Mouse (Mus musculus) forebrain, embryonic 11.5 days (tissue): ENCODE measurements at regions not wholly inside any gene's neighbourhood (a gene's known extent, or its start where the extent isn't known, plus 50 kb on each side); places are given as distances from the start of the nearest gene placed in this dataset.

ENCODE experiments used
- ATAC-seq: fragments of 200-750 bp; cut with Nextera tagmentation; replicated peaks from 2 replicates; pipeline ENCODE4 v1.8.0; 2017; ENCODE audit warnings: moderate TSS enrichment; ENCODE audit not compliant: low FRiP score
- DNase-seq: peaks from one replicate; pipeline ENCODE4 v3.0.0-alpha.2; 2017; ENCODE audit warnings: low spot score
- H3K27ac ChIP-seq: fragments of 300-500 bp; sonication (generic); 2 replicates; pipeline ENCODE4 v1.5.1; 2014; ENCODE audit warnings: low read depth, low read length
- H3K27me3 ChIP-seq: fragments of 300-500 bp; sonication (generic); 2 replicates; pipeline ENCODE4 v1.6.1; 2014; ENCODE audit warnings: mild to moderate bottlenecking, low read length, mixed read lengths; ENCODE audit not compliant: control insufficient read depth, insufficient read depth
- H3K36me3 ChIP-seq: fragments of 300-500 bp; sonication (generic); 2 replicates; pipeline ENCODE4 v1.6.1; 2014; ENCODE audit warnings: mild to moderate bottlenecking, low read length, moderate library complexity, mixed read lengths; ENCODE audit not compliant: control insufficient read depth, insufficient read depth
- H3K4me1 ChIP-seq: fragments of 300-500 bp; sonication (generic); replicated peaks from 2 replicates; pipeline ENCODE4 v1.6.1; 2014; ENCODE audit warnings: low read length, mixed read lengths; ENCODE audit not compliant: control insufficient read depth, insufficient read depth
- H3K4me2 ChIP-seq: fragments of 300-500 bp; sonication (generic); 2 replicates; pipeline ENCODE4 v1.6.1; 2014; ENCODE audit warnings: low read depth, mild to moderate bottlenecking, low read length, moderate library complexity, mixed read lengths; ENCODE audit not compliant: severe bottlenecking
- H3K4me3 ChIP-seq: fragments of 300-500 bp; sonication (generic); 2 replicates; pipeline ENCODE4 v1.5.1; 2014; ENCODE audit warnings: low read depth, low read length
- H3K9ac ChIP-seq: fragments of 300-500 bp; sonication (generic); 2 replicates; pipeline ENCODE4 v1.6.1; 2014; ENCODE audit warnings: low read length
- H3K9me3 ChIP-seq: fragments of 300-500 bp; sonication (generic); 2 replicates; pipeline ENCODE4 v1.6.1; 2016; ENCODE audit warnings: low read length, mixed read lengths; ENCODE audit not compliant: control insufficient read depth
- WGBS: fragments of 180-500 bp; shearing (Covaris S2); extraction: QIAGEN DNeasy Blood & Tissue Kit; methylation state at CpG from one replicate; pipeline ENCODE4 v1.1.7; 2014; 5-methylcytosine and 5-hydroxymethylcytosine counted together

DNA sequence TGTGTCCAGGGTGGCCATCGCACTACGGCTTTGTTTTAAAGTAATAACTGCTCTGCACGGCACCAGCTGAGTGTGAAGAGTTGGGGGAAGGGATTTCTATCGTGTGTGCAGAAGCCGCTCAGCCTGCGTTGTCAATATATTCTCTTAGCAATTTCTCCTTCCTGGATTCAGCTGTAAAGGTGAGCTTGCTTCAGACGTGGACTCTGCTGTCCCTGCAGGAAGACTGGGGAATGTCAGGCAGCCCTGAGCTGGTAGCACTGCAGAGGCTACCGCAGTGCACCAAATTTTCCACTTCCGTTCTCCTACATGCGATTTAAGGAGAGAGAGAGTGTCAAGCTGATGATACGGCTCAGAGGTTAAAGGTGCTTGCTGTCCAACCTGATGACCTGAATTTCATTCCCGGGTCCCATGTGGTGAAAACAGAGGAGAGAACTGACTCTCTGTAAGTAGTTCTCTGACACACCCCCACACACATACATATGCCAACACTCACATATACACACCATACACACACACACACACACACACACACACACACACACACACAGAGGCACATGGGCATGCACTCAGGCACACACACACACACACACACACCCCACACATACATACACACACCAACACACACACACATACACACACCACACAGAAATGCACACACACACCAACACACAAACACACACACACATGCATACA is 59.9 kb upstream of the Prelid3b start:
- Histone ChIP-seq H3K4me3 (no peak overlapping the region), H3K27ac (no peak overlapping the region), H3K36me3 (no peaks in the 10 kb centered on the region), H3K9ac (no peak overlapping the region), H3K27me3 (no peaks in the 10 kb centered on the region), H3K4me2 (no peak overlapping the region), H3K9me3 (no peaks in the 10 kb centered on the region), H3K4me1 (no peaks in the 10 kb centered on the region)
- DNase-seq (no peak), ATAC-seq (0 out of 2 replicates have a peak, but pooled peaks have one; percentile 42)
- WGBS = 68% methylated on average over 12 of the region's 12 CpGs

DNA sequence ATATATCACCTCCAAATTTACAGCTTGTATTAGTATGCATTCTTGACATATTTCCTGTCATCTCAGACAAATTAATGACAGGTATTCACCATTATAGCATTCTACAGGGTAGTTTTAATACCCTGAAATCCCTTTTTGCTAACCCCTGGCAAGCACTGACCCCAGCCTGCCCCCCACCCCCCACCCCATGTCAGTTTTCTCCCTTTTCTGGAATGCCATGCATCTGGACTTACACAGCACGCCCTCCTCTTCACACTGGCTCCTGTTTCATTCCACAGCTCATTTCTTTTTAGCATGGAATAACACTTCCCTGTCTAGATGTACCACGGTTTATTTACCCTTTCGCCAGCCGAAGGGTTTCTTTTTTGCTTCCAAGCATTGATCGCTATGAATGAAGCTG is 67.8 kb upstream of the Prelid3b start:
- no peaks in the 10 kb centered on the region for H3K9me3 ChIP-seq
- DNase-seq (no peak), ATAC-seq (no peak)
- no peak overlapping the region for H3K4me2 ChIP-seq
- H3K36me3 ChIP-seq = no peaks in the 10 kb centered on the region
- H3K9ac ChIP-seq = no peak overlapping the region
- no peak overlapping the region for H3K4me3 ChIP-seq
- H3K27ac ChIP-seq = no peak overlapping the region
- H3K4me1 ChIP-seq = no peaks in the 10 kb centered on the region
- 78% methylated on average over 5 of the region's 5 CpGs for WGBS
- no peaks in the 10 kb centered on the region for H3K27me3 ChIP-seq

DNA sequence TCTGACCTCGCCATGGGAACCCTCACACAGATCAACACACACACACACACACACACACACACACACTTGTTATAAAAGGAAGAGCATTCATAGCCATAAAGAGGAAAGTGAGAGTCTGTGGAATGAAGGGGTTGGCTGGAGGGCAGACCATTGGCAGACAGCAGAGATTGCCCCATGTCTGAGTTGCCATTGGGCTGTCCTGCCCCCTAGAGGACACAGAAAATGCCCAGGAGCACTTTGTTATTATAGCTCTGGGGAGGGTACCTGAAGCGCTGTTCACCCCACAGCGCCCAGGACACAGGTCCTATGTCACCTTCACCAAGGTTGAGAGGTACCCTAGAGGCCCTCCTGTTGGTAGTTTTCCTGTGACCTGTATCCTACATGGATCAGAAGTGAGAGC is 74.3 kb upstream of the Prelid3b start:
- no peak overlapping the region for H3K9ac ChIP-seq
- ATAC-seq = no peak
- H3K4me1 ChIP-seq = no peaks in the 10 kb centered on the region

DNA sequence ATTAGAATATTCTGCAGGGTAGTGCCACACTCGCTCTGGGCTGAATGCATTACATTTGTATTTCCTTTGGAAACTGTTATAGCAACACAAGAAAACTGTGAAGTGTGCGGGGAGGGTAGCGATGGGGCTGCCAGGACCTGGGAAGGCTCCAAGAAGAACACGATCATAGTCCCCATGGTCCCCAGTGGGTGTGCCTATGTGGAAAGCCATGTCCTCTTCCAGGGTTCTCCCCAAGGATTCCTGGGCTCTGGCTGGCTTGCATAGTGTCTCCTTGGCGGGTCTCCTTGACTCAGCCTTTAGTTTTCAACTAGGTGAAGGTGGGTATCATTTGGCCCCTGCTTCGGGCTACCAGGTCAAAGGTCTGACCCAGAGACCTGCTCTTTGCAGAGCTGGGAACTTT is 74.8 kb upstream of the Prelid3b start:
- Histone ChIP-seq H3K4me1 (no peaks in the 10 kb centered on the region), H3K9me3 (no peaks in the 10 kb centered on the region), H3K27me3 (no peaks in the 10 kb centered on the region), H3K27ac (no peak overlapping the region), H3K4me2 (no peak overlapping the region), H3K36me3 (no peaks in the 10 kb centered on the region), H3K9ac (no peak overlapping the region), H3K4me3 (no peak overlapping the region)
- DNase-seq (no peak), ATAC-seq (no peak)
- WGBS = 93% methylated on average over 6 of the region's 6 CpGs

More for the DNA sequence above, 74.3 kb upstream of the Prelid3b start:
- 83% methylated on average over 3 of the region's 3 CpGs for WGBS
- H3K27me3 ChIP-seq = no peaks in the 10 kb centered on the region
- no peak overlapping the region for H3K27ac ChIP-seq
- no peak overlapping the region for H3K4me2 ChIP-seq
- no peaks in the 10 kb centered on the region for H3K9me3 ChIP-seq
- no peak for DNase-seq
- H3K36me3 ChIP-seq = no peaks in the 10 kb centered on the region
- H3K4me3 ChIP-seq = no peak overlapping the region

DNA sequence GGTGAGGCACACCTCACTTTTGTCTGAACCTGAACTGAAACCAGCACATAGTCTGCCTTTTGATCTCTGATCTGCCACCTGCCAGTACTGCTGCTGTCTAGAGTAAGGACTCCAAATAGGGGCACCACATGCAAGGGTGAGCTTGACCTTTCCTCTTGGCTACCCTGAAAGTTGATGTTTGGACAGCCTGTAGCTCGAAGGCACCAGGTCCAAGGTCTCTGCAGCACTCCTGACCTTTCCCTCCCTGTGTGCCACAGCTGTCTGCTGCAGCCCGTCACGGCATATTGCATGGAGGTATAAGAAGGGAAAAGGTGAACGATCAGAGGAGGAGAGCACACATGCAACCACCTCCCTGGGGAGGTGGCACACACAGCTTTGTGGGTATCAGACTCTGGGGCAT is 75.9 kb upstream of the Prelid3b start:
- H3K4me2 ChIP-seq = no peak overlapping the region
- H3K4me1 ChIP-seq = no peaks in the 10 kb centered on the region
- no peak for DNase-seq
- no peak overlapping the region for H3K9ac ChIP-seq
- WGBS = 63% methylated on average over 4 of the region's 4 CpGs
- H3K36me3 ChIP-seq = no peaks in the 10 kb centered on the region
- no peak for ATAC-seq
- H3K9me3 ChIP-seq = no peaks in the 10 kb centered on the region
- no peak overlapping the region for H3K27ac ChIP-seq
- no peaks in the 10 kb centered on the region for H3K27me3 ChIP-seq
- no peak overlapping the region for H3K4me3 ChIP-seq

DNA sequence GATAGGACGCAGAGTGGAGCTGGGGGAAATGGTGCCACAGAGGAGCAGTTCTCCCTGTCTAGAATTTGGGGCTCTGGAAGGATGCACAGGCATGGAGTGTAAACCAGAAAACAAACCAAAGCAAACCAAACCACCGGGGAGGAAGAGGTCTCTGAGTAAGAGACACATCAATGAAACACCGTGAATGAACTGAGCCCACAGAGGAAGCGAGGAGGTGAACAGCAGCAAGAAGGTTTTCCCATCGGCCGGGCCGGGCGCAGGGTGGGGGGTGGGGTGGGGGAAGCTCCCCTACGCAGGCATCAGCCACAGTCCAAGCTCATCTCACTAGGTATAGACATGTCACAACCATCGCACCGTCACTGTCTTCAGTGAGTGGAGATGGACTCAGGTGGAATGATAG is 82.9 kb upstream of the Prelid3b start:
- Histone ChIP-seq H3K36me3 (no peaks in the 10 kb centered on the region), H3K27me3 (no peaks in the 10 kb centered on the region), H3K4me2 (no peak overlapping the region), H3K9ac (no peak overlapping the region), H3K9me3 (no peaks in the 10 kb centered on the region), H3K4me3 (no peak overlapping the region), H3K27ac (no peak overlapping the region), H3K4me1 (no peaks in the 10 kb centered on the region)
- 91% methylated on average over 11 of the region's 11 CpGs for WGBS
- DNase-seq (no peak), ATAC-seq (no peak)

DNA sequence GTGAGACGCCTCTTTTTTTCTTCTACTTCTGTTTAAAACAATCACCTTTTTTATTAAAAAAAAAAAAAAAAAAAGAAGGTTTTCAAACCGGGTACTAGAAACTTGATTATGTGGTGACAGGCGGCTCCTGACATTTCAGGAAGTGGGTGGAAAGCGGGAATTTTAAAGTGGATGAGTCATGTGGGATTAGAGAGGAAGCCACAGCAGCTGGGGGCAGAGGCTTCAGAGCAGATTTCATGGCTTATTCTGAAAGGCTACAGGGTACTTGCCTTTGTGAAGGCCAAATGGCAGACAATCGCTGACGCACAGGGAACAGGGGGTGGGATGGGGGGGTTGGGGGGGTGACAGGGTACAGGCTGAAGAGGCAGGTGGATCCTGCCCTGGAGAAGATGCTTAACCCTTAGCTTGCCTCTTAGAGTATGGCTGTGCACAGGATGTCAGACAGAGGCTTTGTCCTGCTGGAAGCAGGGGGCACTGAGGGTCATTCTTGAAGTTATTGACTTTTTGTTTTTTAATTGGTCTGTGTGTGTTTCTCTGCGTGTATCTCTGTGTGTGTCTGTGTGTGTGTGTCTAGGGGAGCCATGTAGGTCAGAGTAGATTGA is 81.4 kb upstream of the Zfp831 start:
- DNase-seq = no peak
- H3K4me2 ChIP-seq = no peak overlapping the region
- H3K9me3 ChIP-seq = no peaks in the 10 kb centered on the region
- H3K27ac ChIP-seq = no peak overlapping the region
- no peak overlapping the region for H3K4me3 ChIP-seq
- H3K27me3 ChIP-seq = no peaks in the 10 kb centered on the region
- ATAC-seq = no peak
- H3K4me1 ChIP-seq = peaks cover 4% of the 10 kb centered on the region; the same call in 1 of the 2 replicates
- no peaks in the 10 kb centered on the region for H3K36me3 ChIP-seq
- 44% methylated on average over 7 of the region's 7 CpGs for WGBS
- H3K9ac ChIP-seq = no peak overlapping the region

DNA sequence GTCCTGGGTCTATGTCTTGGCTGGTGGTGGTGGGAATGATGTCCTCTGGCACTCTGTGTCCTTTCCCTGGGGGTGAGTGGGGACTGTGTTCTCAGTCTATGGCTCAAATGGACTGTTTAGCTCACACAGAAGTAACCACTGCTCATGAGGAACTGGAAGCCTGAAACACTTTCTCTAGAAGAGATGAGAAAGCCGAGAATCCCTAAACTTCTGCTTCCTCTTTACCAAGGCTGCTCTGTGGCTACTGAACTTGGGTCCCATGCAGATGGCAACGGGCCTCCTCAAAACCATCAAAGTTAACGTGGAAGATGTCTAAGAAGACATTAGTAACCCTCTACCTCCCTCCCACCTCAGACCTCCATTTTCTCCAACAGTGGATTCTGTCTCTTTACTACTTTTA is 79.4 kb upstream of the Zfp831 start:
- H3K4me2 ChIP-seq = no peak overlapping the region
- H3K9me3 ChIP-seq = no peaks in the 10 kb centered on the region
- H3K27ac ChIP-seq = no peak overlapping the region
- DNase-seq (no peak), ATAC-seq (no peak)
- H3K36me3 ChIP-seq = no peaks in the 10 kb centered on the region
- H3K9ac ChIP-seq = no peak overlapping the region
- H3K4me1 ChIP-seq = peaks cover 4% of the 10 kb centered on the region; the same call in 1 of the 2 replicates
- no peaks in the 10 kb centered on the region for H3K27me3 ChIP-seq
- H3K4me3 ChIP-seq = no peak overlapping the region
- 90% methylated on average over 3 of the region's 3 CpGs for WGBS

DNA sequence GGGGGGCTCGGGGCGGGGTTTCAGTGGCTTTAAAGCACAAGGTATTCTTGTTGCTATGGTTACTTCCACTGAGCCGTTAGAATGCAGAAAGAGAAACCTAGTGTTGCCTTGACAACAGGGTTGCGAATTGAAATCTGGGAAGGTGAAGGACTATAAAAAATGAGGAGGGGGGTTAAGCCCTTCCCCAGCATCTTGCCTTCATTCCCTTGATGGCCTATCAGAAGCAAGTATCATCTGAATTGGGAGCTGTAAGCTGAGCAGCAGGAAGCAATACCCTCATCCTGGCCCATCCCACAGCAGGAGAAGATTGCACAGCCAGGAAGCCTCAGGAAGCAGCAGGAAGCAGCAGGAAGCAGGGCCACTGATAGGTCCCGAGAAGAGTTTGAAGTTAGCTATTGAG is 78.5 kb upstream of the Zfp831 start:
- peak; percentile 39; the same call in 1 of the 2 replicates for ATAC-seq
- 32% methylated on average over 5 of the region's 5 CpGs for WGBS
- DNase-seq = no peak

More for the DNA sequence above, 78.5 kb upstream of the Zfp831 start:
- no peak overlapping the region for H3K4me2 ChIP-seq
- no peak overlapping the region for H3K27ac ChIP-seq
- H3K9ac ChIP-seq = no peak overlapping the region
- no peaks in the 10 kb centered on the region for H3K36me3 ChIP-seq
- H3K4me3 ChIP-seq = no peak overlapping the region
- H3K9me3 ChIP-seq = no peaks in the 10 kb centered on the region
- peaks cover 4% of the 10 kb centered on the region; the same call in 1 of the 2 replicates for H3K4me1 ChIP-seq
- no peaks in the 10 kb centered on the region for H3K27me3 ChIP-seq
